Mouse (Mus musculus) 3T3-L1 (cell line): ENCODE data around the gene Trim44.

Source experiments
- DNase-seq: peaks from one replicate; pipeline ENCODE4 v3.0.0-alpha.2; 2015; ENCODE audit warnings: low read depth, low spot score

The Trim44 gene

GRCm38 (mm10) chr2:102291533-102291932, 116.1 kb downstream of the Trim44 start:
- DNase-seq: no peak

GRCm38 (mm10) chr2:102290041-102290440, 117.6 kb downstream of the Trim44 start:
- peak; percentile 81 for DNase-seq

GRCm38 (mm10) chr2:102288676-102289075, 119.0 kb downstream of the Trim44 start:
- no peak for DNase-seq

- DNase-seq: no peak
Observed at GRCm38 (mm10) chr2:102287369-102287768, 120.3 kb downstream of the Trim44 start.

GRCm38 (mm10) chr2:102282081-102282480, 125.5 kb downstream of the Trim44 start:
- no peak for DNase-seq

- no peak for DNase-seq
Observed at GRCm38 (mm10) chr2:102279779-102280178, 127.8 kb downstream of the Trim44 start.

- DNase-seq: no peak
Observed at GRCm38 (mm10) chr2:102277946-102278345, 129.7 kb downstream of the Trim44 start.

- DNase-seq: no peak
Observed at GRCm38 (mm10) chr2:102273280-102273679, 134.3 kb downstream of the Trim44 start.

GRCm38 (mm10) chr2:102267582-102268339, 139.9 kb downstream of the Trim44 start:
- no peak for DNase-seq

- DNase-seq: no peak
Observed at GRCm38 (mm10) chr2:102266911-102267310, 140.7 kb downstream of the Trim44 start.

- no peak for DNase-seq
Observed at GRCm38 (mm10) chr2:102259139-102259538, 148.5 kb downstream of the Trim44 start.

GRCm38 (mm10) chr2:102258682-102259081, 148.9 kb downstream of the Trim44 start:
- DNase-seq: no peak

- no peak for DNase-seq
Observed at GRCm38 (mm10) chr2:102257964-102258605, 149.5 kb downstream of the Trim44 start.

- no peak for DNase-seq
Observed at GRCm38 (mm10) chr2:102256591-102257335, 150.9 kb downstream of the Trim44 start.

GRCm38 (mm10) chr2:102256100-102256499, 151.5 kb downstream of the Trim44 start:
- no peak for DNase-seq

- peak; percentile 17 for DNase-seq
Observed at GRCm38 (mm10) chr2:102253204-102253603, 154.4 kb downstream of the Trim44 start.

- peak; percentile 32 for DNase-seq
Observed at GRCm38 (mm10) chr2:102252651-102253050, 155.0 kb downstream of the Trim44 start.
